Mouse (Mus musculus): ENCODE results near the gene Rspo1.
A peak's percentile ranks its signal among the peaks of the same experiment; 100 is the strongest.
"Not testable (repeated sequence)": the region's sequence is repeated elsewhere in the genome, so short reads cannot be mapped to it uniquely, and the experiment has no call there.

The Rspo1 gene

DNA sequence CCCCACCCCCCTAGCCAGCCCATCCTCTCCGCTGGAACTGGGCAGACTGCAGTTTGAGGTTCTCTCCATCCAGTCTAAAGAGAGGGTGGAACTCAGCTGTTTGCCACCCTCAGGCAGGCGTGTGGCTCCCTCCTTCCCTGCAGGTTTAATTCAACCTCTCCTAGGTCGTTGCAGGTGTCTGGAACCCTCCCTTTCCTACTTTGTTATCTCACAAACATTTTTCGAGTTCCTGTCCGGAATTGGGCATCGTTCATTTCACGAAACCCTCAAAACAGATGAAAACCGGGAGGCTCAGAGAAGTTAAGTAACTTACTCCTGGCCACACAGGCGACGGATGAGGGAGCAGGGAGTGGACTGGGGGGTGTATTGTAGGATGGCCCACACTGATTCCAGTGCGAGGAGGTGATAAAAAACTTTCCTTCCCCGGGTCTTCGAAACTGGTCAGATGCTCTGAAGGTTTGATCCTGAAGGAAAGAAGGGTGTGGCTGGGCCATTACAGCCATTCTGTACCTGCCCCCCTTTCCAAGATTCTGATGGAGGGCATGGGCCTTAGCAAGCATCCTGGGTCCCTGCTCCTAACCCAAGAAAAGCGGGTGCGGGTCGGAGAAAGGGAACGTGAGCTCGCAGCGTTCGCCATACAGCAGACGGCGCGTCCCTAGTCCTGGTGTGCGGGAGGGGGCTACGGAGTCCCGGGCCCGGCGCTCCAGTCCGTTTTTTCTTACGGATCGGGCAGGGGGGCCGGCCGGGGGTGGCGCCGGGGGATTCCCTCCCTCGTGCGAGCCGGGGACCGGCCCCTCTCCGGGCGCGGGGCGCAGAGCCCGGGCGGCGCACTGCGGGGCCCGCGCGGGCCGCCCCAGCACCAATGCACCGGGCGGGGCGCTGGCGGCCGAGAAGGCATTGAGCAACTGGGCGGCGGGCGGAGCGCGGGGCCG lies at the start of gene Rspo1:
Gene Rspo1, plus strand, starts transcription at position 760 of the 932 bp plus-strand sequence.
- no peak for DNase-seq

DNA sequence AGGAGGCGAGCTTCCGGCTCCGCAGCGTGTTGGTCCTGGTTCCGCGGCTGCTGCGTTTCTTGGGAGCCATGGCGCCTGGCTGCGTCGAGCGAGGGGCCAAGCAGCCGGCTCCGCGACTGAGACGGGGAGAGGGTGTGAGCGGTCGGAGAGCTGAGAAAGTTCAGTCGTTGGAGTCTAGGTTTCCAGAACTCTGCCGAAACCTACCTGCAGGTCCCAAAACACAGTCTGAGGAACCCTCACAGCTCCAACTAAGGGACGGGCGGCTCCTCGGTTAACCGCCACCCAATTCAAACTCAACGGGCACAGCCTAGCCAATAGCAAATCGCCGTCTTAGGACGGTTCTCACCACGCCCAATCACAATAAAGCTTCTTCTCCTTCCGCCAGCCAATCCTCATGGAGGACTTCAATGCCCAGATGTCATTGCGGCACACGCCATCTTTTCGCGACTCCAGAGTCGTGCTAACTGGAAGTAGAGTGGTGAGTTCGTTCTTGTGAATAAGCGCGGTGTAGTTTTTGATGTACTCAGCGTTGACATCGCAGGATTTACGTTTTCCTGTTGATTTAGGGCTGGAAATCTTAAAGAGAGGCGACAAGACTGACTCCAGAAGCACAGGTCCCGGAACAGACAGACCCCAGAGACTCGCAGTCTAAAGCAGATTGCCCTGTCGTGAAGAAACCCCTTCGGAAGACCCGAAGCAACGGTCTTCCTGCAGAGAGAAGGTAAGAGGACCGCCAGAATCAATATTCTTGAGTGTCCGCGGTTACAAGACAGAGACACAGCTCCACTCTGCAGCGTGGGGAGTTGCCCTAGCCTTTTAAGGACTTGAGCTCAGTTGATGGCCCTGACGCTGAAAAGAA lies 49.4 kb upstream of the Rspo1 start, which contains the start of gene 9930104L06Rik:
Gene 9930104L06Rik, plus strand, starts transcription at position 436 of the 859 bp plus-strand sequence.
- peak; percentile 99 for DNase-seq

DNA sequence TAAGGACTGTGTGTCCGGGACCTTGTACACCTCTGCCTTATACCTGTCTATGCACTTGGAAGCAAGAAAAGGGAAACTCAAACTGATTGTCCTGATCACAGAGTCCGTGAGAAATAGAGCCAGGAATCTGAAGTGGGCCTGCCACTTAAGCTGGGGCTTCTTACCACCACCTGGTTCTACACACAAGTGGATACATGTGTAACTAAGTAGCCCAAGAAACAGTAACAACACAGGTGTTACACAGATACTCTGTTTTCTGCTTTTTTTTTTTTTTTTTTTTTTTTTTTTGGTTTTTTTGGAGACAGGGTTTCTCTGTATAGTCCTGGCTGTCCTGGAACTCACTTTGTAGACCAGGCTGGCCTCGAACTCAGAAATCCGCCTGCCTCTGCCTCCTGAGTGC lies 47.0 kb upstream of the Rspo1 start, which contains the start of gene Cdca8:
Gene Cdca8, minus strand, starts transcription at position 101 of the 400 bp plus-strand sequence.
- not testable (repeated sequence) for DNase-seq

DNA sequence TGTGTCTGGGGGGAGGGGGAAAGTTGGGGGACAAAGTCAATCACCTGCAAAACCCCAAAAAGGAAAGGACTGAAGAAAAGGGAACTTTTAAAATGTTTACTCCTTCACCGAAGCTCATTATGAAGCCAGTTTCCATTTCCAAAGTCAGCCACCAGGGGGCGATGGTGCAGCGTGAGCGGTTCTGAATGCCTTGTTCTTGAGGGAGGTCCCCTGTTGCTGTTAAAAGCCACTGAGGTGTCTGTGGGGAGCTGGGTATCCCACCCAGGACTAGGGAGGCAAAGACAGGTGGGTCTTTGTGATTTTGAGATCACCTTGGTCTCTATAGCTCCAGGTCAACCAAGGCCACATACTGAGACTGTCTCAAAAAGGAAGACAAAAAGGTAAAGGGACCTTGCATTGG lies 43.2 kb upstream of the Rspo1 start:
- DNase-seq, result peak; percentile 80

DNA sequence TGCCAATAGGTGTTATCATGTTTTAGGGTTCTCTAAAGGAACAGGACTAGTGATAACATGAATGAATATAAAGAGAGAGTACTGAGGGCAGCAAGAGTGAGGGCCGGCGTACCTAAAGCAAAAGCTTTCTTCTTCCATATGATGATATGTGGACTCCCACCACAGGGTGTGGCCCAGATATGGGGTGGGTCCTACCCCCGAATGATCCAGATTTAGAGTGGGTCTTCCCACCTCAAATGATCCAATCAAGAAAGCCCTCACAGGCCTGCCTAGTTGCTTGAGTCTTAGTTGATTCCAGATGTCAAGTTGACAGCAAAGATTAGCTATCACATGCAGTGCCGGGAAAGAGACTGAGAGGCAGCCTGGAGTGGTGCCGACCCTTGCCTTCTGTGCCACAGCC lies 42.4 kb upstream of the Rspo1 start:
- no peak for DNase-seq

DNA sequence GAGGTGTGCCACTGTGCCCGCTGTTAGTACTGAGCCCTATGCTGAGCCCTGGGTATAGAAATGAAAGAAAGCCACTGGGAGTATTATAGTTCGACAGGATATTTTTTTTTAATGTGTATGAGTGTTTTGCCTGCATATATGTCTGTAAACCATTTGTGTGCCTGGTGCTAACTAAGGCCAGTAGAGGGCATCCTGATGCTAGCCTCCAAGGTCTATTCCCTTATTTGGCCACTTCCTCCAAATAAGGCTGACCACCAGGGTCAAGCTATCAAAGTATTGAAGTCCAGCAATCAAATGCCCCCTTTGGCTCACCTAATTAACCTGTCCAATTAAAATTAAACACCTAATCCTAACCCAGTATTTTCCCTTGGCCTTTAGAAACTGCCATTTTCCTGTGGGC lies 41.3 kb upstream of the Rspo1 start:
- peak; percentile 16 for DNase-seq

DNA sequence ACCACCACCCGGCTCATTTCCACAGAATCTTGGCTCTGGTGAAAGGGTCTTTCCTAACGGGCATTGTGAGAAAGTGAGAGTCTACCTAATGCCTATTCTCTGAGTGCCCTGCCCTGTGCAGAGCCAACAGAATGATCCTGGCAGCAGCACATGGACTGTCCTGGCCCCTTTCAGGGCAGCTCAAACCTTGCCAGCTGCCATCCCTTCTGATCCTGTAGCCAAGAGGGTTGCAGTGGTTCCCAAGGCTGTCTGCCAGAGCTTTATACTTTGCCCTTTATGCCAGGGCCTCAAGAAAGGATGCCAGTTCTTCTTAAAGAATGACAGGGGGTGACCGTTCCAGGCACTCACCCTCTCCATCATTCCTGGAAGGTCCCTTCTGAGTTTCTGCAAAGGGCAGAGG lies 36.7 kb upstream of the Rspo1 start:
- DNase-seq, result no peak

DNA sequence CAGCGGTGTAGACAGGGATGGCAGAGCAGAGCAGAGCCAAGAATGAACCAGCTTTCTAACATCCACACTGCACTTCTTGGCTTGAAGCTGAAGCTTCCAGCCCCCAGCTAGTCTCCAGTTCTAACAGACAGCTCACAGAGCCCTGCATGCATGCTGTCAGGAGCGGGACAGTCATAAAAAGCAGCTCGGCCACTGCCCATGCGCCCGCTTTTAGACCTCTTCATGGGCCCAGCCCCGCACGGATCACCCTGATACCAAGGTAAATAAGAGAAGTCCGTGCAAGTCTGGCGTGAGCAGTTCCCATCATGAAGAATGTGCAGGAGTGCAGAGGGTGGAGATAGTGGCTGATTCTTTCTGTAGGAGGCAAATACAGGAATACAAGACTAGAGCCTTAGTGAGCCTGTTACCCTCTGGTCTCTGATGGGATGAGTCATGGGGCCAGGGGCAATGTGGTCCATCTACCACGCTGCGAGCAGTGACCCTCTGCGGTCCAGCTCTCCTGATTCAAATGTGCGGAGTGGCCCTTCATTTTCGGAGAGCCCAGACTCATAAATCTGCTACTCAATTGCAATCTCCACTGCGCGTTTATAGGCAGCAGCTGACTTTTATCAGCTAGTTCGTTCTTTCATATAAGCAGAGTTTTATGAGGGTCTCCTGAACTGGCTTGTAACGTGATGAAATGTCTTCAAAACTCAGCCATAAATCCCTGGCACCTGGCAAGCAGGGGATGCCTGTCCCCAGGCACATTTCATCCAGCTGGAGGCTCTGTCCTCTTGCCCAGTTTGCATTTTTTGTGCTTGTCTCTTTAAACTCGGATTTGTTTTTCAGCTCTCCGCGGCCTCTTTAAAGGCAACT lies 35.8 kb upstream of the Rspo1 start:
- DNase-seq, result no peak

DNA sequence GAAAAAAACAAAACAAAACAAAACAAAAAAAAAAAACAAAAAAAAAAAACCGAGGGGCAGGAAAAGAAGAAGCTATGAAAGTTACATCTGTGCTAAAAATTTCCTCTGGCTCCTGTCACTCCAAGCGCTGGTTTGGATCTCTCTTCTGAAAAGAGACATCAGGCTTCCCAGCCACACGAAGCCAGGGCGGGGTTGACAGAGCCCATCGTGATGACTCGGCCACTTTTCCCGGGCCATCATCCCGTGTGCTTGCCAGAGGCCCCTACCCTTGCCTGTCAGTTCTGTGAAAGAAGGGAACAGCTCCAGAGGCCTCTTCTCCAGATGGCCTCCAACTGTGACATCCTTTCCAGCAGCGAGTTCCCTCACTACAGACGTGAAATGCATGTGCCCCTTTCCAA lies 35.2 kb upstream of the Rspo1 start:
- no peak for DNase-seq

DNA sequence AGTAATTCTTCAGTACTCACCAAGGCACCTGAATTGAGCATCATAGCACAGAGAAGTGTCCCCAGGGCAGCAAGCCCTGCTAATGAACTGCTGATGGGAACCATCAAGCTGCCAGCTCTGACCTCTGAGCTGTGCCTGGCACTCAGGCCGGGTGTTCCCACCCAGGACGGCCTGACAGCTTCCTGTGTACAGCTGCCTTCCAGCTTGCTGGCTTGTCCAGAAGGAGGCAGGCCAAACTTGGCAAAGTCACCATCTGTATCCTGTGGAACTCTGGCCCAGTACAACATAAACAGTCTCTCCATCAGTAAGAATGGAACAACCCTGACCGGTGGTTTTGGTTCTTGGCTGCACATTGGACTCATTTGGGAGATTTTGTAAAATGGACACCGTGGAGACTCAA lies 32.7 kb upstream of the Rspo1 start:
- no peak for DNase-seq

DNA sequence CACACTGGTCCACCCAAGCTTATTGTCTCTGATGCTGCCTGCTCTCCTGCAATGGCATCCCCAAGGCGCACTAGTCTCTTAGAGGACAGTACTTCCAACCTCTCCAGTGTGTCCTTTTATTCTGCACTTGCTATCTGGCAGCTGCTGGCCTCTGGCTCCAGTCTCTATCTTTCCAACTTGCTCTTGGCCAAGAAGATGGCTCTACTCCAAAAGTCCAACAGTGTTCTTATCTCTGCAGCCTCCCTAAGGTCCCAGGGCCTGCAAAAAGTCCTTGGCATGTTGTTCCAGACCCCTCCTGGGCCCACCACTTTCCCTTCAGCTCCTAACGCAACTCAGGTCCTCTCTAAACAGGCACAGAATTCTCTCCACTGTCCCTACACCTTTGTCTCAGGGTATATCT lies 28.9 kb upstream of the Rspo1 start:
- DNase-seq, result no peak

DNA sequence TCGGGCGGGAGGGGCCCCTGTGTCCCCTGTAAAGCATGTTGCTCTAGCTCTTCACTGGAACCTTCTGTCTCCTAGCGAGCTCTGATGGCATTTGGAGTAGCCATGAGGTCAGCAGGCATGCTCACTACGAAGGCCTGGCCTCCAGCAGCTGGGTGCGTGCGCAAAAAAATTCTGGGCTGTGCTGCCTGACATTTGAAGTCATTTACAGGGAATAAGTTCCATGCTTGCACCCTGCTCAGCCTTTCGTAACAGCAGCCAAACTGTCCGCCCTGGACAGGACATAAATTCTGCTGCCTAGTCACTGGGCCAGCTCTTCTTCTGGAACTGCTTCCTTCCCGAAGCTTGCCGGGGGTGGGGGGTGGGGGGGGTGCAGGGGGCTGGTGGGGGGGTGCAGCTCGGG lies 27.2 kb upstream of the Rspo1 start:
- no peak for DNase-seq

DNA sequence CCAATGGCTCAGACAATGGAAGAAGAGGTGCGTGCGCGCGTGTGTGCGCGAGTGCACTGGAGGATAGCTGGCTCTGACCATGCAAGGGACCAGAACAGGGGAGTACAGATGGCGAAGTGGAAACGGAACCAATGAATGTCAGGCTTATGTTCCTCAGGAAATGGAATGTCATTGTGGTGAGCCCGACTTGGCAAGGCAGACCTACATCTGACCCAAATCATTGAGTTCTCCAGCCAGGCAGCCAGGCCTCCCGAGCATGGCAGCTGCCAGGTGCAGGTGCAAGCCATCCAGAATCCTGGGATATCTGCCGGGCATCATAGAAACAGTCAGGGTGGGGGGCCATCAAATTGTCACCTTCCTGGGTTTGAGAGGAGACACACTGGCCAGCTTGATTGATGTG lies 25.3 kb upstream of the Rspo1 start:
- no peak for DNase-seq

DNA sequence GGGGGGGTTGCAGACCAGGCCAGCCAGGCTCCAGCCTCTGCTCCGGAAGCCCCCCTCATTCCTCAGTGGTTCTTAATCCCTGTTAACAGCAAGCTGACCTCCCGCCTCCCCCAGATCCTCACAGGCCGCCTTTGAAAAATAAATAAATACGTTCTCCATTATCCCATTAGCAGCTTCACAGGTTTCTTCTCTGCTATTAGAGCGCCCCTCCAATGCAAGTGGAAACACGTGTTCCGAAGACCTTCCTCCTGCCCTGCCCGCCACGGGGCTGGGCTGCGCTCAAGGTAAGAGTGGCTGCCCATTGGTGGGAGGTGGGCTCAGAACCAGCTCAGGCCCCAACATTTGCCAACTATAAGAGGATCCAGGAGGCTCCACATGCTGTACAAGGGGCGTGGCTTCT lies 23.7 kb upstream of the Rspo1 start:
- no peak for DNase-seq

DNA sequence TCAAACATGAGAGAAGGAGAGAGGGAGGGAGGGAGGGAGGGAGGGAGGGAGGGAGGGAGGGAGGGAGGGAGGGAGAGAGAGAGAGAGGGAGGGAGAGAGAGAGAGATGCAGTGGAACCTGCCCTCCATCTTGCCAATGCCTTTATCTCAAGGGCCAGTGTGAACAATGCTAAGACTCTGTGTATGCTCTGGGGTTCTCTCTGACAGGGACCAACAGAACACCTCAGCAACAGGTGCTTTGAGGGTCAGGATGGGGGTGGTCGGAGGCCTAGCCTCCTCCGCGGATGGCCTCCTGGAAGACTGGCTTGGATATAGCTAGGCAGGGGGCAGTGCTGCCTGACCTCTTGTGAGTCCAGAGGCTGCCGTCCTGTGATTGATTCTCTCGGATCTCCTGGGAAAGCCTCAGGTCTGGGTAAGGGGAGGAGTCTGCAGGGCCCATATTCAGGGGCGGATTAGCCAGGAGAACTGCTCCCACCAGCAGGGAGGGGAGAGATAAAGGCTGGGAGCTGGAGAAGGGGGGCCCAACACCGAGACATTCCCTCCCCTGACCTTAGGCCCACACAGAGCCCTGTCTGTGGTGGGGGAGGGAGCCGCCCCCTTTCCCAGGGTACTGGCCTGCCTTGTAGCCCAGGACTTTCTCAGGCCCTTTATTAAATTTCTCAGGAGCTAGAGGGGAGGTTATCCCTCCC lies 21.2 kb upstream of the Rspo1 start:
- peak; percentile 59 for DNase-seq

DNA sequence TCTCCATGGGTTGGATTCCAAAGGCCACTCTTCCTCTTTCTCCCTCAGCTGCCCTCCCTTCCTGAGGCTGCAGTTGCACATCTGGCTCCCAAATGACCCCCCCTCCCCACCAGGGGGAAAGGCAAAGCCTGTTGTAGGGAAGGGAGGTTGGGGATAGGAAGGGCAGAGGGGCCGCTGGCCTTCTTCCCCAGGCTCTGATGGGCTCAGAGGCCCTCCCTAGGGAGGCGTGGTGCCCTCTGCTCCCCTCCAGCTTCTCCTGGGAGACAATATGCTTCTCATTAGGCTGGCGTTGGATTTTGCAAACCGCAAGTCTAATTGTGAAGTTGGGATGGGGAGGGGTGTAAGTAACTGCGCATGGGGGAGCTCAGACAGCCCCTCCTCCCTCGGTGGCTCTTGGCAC lies 17.5 kb upstream of the Rspo1 start:
- peak; percentile 35 for DNase-seq

DNA sequence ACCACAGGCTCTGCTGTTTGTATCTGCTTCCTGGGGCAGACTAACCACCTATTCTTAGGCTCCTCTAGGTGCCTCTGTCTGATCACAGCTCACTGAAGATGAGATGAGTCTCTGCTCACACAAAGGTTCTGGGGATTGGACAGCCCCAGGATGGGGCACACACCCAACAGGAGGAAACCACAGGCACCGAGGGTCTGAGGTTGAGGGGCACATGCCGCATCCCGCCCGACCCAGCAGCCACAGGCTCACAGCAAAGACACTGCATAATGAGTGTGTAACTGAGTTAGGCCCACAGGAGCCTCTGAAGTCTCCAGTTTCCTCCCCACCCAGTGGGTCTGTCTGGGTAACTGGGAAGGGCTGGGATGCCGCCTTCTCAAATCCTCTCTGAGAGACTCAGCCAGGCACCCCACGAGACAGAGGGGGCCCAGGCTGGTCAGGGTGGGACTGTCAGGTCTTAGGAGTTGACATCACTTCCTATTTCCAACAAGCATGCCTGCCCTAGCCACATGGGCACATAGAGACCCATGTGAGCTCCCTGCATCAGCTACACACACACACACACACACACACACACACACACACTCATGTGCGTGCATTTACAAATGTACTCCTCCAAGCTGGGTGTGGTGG lies 16.9 kb upstream of the Rspo1 start:
- no peak for DNase-seq

DNA sequence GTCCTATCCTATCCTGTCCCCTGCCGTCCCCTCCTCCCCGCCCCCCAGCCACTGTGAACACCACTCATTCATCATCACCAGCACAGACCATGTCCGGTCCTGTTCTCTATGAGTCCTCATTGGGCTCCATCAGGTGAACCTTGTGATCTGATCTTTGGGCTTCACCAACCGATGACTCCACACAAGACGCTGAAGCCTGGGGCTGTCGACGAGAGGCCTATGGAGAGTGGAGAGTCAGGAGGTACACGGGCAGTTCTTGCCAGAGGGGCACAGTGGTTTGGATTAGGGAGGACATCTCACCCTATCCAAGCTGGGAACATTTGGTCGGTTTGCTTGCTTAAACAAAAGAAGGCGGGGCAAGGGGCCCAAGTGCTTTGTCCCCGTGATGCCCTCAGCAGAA lies 16.0 kb upstream of the Rspo1 start:
- no peak for DNase-seq

DNA sequence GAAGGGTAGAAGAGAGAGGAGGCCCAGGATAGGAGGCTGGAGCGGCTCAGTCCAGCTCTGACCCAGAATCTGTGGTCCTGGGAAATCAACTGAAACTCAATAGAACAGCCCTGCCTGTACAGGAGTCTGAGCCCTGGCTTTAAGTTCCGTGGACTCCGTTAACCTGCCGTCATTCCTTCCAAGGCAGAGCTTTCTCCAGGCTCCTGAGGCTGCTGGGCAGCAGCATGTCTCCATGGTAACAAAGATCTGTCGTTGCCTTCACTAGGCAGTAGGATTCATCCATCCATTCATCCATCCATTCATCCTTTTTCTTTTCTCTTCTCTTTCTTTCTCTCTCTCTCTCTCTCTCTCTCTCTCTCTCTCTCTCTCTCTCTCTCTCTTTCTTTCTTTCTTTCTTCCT lies 15.6 kb upstream of the Rspo1 start:
- DNase-seq, result peak; percentile 18

DNA sequence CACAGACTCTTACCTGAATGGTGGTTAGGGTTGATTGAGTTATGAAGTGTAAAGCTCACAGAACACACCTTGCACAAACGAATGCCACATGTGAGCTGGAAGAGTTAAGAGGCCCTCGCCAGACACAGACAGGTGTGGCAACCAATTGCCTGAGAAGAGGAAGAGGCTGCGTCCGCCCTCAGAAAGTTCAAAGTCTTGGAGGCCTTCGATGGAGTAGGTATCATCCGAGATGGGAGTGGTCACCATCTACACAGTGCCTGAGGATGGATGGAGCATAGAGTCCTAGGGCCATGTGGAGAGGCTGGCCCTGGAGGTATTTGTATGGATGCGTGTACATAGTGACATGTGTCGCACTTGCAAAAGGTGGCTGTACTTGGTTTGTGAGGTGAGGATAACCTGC lies 15.1 kb upstream of the Rspo1 start:
- DNase-seq, result no peak

DNA sequence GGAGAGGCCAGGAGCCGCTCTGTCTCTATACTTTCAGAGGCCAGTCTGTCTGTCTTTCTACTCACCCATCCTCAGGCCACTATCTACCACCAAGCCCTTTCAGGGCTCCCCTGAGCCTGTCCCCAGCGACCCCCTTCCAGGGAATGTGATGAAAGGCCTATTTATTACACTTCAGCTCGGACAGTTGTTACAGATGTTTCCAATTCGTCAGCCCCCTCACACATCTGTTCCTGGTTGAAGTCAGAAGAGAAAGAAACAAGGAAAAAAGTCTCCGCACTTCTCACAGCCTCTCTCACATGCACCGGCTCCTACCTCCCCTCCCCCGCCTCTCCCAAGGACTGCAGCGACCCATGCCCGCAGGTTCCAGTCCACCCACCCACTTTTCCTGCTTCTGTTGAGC lies 13.9 kb upstream of the Rspo1 start:
- no peak for DNase-seq

DNA sequence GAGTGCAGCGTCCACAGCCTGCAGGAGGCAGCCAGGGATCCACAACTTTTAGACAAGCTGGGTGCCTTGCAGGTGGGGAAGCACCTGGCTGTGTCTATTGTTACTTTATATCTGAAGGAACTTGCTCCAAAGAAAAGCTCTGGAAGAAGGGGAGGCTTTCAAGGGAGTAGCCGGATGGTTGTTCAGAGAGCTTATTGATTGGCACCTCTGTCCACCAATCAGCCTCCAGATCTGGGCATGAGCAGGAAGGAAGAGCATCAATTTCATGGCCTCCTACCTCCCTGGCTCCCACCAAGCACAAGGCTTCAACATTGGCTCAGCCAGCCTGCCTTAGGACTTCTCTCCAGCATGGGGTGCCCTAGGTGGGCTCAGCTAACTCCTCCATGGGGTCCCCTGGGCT lies 12.9 kb upstream of the Rspo1 start:
- DNase-seq, result peak; percentile 60
